Mouse (Mus musculus) intestine, postnatal 0 days (tissue): ENCODE measurements around the gene Nptxr. TPM values are rescaled to one million over a fixed set of nuclear protein-coding genes. Genes with fewer than 3 reads are reported as not detected.
A peak's percentile ranks its signal among the peaks of the same experiment; 100 is the strongest.

ENCODE experiments used
- ATAC-seq: fragments of 200-750 bp; cut with Nextera tagmentation; 2 replicates; pipeline ENCODE4 v1.8.0; 2017; ENCODE audit warnings: mild to moderate bottlenecking, moderate TSS enrichment, moderate library complexity
- H3K27ac ChIP-seq: fragments of 300-500 bp; sonication (generic); 2 replicates; pipeline ENCODE4 v1.5.1; 2014; ENCODE audit warnings: mild to moderate bottlenecking, low read depth, low read length, moderate library complexity
- H3K27me3 ChIP-seq: fragments of 300-500 bp; sonication (generic); replicated peaks from 2 replicates; pipeline ENCODE4 v1.6.1; 2014; ENCODE audit warnings: low read length, mixed read lengths; ENCODE audit not compliant: control insufficient read depth, insufficient read depth
- H3K36me3 ChIP-seq: fragments of 300-500 bp; sonication (generic); 2 replicates; pipeline ENCODE4 v1.6.1; 2014; ENCODE audit warnings: mild to moderate bottlenecking, moderate library complexity; ENCODE audit not compliant: control insufficient read depth, insufficient read depth
- H3K4me1 ChIP-seq: fragments of 300-500 bp; sonication (generic); replicated peaks from 2 replicates; pipeline ENCODE4 v1.6.1; 2014; ENCODE audit warnings: antibody characterized with exemption, low read length, mixed read lengths; ENCODE audit not compliant: control insufficient read depth, insufficient read depth
- H3K4me2 ChIP-seq: fragments of 300-500 bp; sonication (generic); replicated peaks from 2 replicates; pipeline ENCODE4 v1.6.1; 2014; ENCODE audit warnings: low read depth, mild to moderate bottlenecking, moderate library complexity
- H3K4me3 ChIP-seq: fragments of 300-500 bp; sonication (generic); 2 replicates; pipeline ENCODE4 v1.5.1; 2014; ENCODE audit warnings: low read depth, low read length
- H3K9ac ChIP-seq: fragments of 300-500 bp; sonication (generic); 2 replicates; pipeline ENCODE4 v1.6.1; 2014; ENCODE audit warnings: mild to moderate bottlenecking, low read depth, low read length
- H3K9me3 ChIP-seq: fragments of 300-500 bp; sonication (generic); 2 replicates; pipeline ENCODE4 v1.6.1; 2016; ENCODE audit warnings: mixed run types; ENCODE audit not compliant: control insufficient read depth
- CTCF ChIP-seq: sonication (generic); IDR thresholded peaks from 2 replicates; pipeline ENCODE4 v1.5.1; 2016; ENCODE audit warnings: low read depth, mild to moderate bottlenecking, control low read depth, antibody characterized with exemption, moderate library complexity
- WGBS: fragments of 180-500 bp; shearing (Covaris S2); extraction: QIAGEN DNeasy Blood & Tissue Kit; methylation state at CpG from one replicate; pipeline ENCODE4 v1.1.7; 2014; 5-methylcytosine and 5-hydroxymethylcytosine counted together
- polyA plus RNA-seq: library from polyadenylated mRNA; unstranded; fragments of >200 nt; fragmentation: Nextera tagmentation; extraction: Ambion mirVana; gene quantifications from 2 replicates; pipeline ENCODE4 v1.2.1, GENCODE M21; 2015

Nptxr gene
- polyA plus RNA-seq, 1 experiment from 2014 or later, result 1.6 TPM

GRCm38 (mm10) chr15:79794173-79794572 is 10.4 kb downstream of the Nptxr start:
- Histone ChIP-seq H3K27ac (no peak overlapping the region), H3K27me3 (no peaks in the 10 kb centered on the region), H3K9ac (no peak overlapping the region), H3K4me2 (no peak overlapping the region), H3K4me3 (no peak overlapping the region), H3K4me1 (no peaks in the 10 kb centered on the region), H3K36me3 (no peaks in the 10 kb centered on the region), H3K9me3 (no peaks in the 10 kb centered on the region)
- ATAC-seq, result no peak
- no peak for TF ChIP-seq CTCF
- WGBS, result 20% methylated on average over 20 of the region's 20 CpGs

GRCm38 (mm10) chr15:79793076-79793475 is 11.5 kb downstream of the Nptxr start:
- no peak overlapping the region for H3K9ac ChIP-seq
- no peak for ATAC-seq
- no peaks in the 10 kb centered on the region for H3K36me3 ChIP-seq
- H3K27ac ChIP-seq, result no peak overlapping the region
- H3K4me3 ChIP-seq, result no peak overlapping the region
- 91% methylated on average over 9 of the region's 9 CpGs for WGBS
- no peak for TF ChIP-seq CTCF
- no peaks in the 10 kb centered on the region for H3K27me3 ChIP-seq
- no peaks in the 10 kb centered on the region for H3K4me1 ChIP-seq
- H3K9me3 ChIP-seq, result no peaks in the 10 kb centered on the region
- H3K4me2 ChIP-seq, result no peak overlapping the region

GRCm38 (mm10) chr15:79792455-79792854 is 12.1 kb downstream of the Nptxr start:
- Histone ChIP-seq H3K9me3 (no peaks in the 10 kb centered on the region), H3K4me3 (no peak overlapping the region), H3K4me1 (no peaks in the 10 kb centered on the region), H3K9ac (no peak overlapping the region), H3K27me3 (no peaks in the 10 kb centered on the region), H3K4me2 (no peak overlapping the region), H3K36me3 (no peaks in the 10 kb centered on the region), H3K27ac (no peak overlapping the region)
- ATAC-seq, result no peak
- 22% methylated on average over 19 of the region's 19 CpGs for WGBS
- TF ChIP-seq CTCF, result no peak

- Histone ChIP-seq H3K9ac (no peak overlapping the region), H3K27me3 (no peaks in the 10 kb centered on the region), H3K36me3 (no peaks in the 10 kb centered on the region), H3K4me3 (no peak overlapping the region), H3K4me1 (no peaks in the 10 kb centered on the region), H3K4me2 (no peak overlapping the region), H3K27ac (no peak overlapping the region), H3K9me3 (no peaks in the 10 kb centered on the region)
- WGBS, result 3% methylated on average over 12 of the region's 12 CpGs
- peak; percentile 49 for TF ChIP-seq CTCF
- ATAC-seq, result no peak
Observed at GRCm38 (mm10) chr15:79791502-79791901, 13.1 kb downstream of the Nptxr start.

GRCm38 (mm10) chr15:79790905-79791304 is 13.7 kb downstream of the Nptxr start:
- Histone ChIP-seq H3K4me1 (no peaks in the 10 kb centered on the region), H3K4me3 (no peak overlapping the region), H3K9me3 (no peaks in the 10 kb centered on the region), H3K4me2 (no peak overlapping the region), H3K36me3 (no peaks in the 10 kb centered on the region), H3K27ac (no peak overlapping the region), H3K27me3 (no peaks in the 10 kb centered on the region), H3K9ac (no peak overlapping the region)
- TF ChIP-seq CTCF, result no peak
- 83% methylated on average over 6 of the region's 6 CpGs for WGBS
- no peak for ATAC-seq

- Histone ChIP-seq H3K9me3 (no peaks in the 10 kb centered on the region), H3K4me3 (no peak overlapping the region), H3K9ac (no peak overlapping the region), H3K27ac (no peak overlapping the region), H3K27me3 (no peaks in the 10 kb centered on the region), H3K36me3 (no peaks in the 10 kb centered on the region), H3K4me1 (no peaks in the 10 kb centered on the region), H3K4me2 (no peak overlapping the region)
- 48% methylated on average over 8 of the region's 8 CpGs for WGBS
- ATAC-seq, result no peak
- no peak for TF ChIP-seq CTCF
Observed at GRCm38 (mm10) chr15:79790111-79790510, 14.5 kb downstream of the Nptxr start.

GRCm38 (mm10) chr15:79787815-79788214 is 16.8 kb downstream of the Nptxr start:
- no peaks in the 10 kb centered on the region for H3K4me1 ChIP-seq
- no peak for TF ChIP-seq CTCF
- no peaks in the 10 kb centered on the region for H3K36me3 ChIP-seq
- H3K4me3 ChIP-seq, result no peak overlapping the region
- WGBS, result 56% methylated on average over 8 of the region's 8 CpGs
- no peaks in the 10 kb centered on the region for H3K27me3 ChIP-seq
- H3K27ac ChIP-seq, result no peak overlapping the region
- no peak overlapping the region for H3K4me2 ChIP-seq
- H3K9ac ChIP-seq, result no peak overlapping the region
- ATAC-seq, result no peak
- no peaks in the 10 kb centered on the region for H3K9me3 ChIP-seq
